Mouse (Mus musculus) cerebellum, postnatal 4 days (tissue): ENCODE results near the gene Prox1.

ENCODE experiments used
- DNase-seq, 2 experiments: peaks; one replicate each; pipeline ENCODE4 v3.0.0; 2022; ENCODE audit warnings: low spot score in 2 of 2, mixed read lengths in 1 of 2

Gene Prox1

GRCm38 (mm10) chr1:190079643-190080275, 90.8 kb downstream of the Prox1 start:
- no peak for DNase-seq

GRCm38 (mm10) chr1:190076601-190077000, 93.9 kb downstream of the Prox1 start:
- no peak for DNase-seq
